Mouse (Mus musculus): ENCODE results near the gene Hoxd11.

Hoxd11 gene

DNA sequence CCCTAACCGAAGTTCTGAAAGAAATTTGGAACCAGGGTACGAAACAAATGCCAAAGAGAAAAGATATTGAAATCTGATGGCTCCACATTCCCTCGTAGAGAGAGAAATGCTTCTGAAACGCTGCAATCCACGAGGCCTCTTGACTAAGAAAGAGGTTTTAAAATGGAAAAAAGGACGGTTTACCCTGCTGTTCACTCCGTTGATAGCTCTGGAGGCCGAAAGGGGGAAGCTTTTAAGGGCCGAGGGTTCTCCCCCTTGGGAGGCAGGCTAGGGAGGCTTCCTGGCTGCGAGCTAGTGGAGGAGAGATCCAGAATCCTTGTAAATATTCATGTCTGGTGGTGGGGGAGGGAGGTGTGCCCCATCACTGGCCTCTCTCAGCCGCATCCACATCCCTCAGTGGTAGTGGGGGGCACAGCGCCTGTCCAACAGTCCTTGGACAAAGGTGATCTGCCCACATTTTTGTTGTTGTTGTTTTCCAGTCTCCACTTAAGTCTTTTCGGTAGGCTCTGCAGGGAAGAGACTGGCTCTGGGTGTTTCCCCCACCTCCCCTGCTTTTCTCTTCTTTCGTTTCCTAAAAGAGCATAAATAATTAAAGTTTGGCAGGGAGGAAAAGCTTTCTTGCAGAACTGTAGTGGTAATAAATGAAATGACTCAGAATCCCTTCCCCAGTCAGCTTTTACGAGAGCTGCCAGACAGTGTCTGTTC is at the start of gene Hoxd11:
Gene Hoxd11 (plus strand): TSS at position 667 of the 705 bp plus-strand sequence.
- in situ Hi-C loops (cut with MboI; ENCODE audit: low sequenced_read_pairs), result loop anchor here (25.0 kb wide), 1 partner anchor 633 kb away; no protein-coding TSS in a partner anchor

DNA sequence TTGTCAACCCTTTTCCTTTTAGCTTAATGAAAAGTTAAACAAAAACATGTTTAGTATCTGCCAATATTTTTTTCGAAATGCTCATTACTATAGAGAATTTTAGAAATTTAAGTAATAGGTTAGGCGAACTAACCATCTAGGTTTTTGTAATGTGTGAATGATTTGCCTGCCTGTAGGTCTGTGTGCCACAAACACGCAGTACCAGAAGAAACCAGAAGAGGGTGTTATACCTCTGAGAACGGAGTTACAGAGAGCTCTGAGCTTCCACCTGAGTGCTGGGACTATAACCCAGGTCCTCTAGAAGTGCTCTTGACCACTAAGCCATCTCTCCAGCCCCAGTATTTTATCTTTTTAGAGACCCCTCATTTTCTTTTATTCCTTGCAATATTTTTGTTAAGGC is 43.9 kb upstream of the Hoxd11 start:
- in situ Hi-C loops (cut with MboI; ENCODE audit: low sequenced_read_pairs), result no loop called here

GRCm38 (mm10) chr2:74642431-74642830 is 36.9 kb upstream of the Hoxd11 start:
- in situ Hi-C loops (cut with MboI; ENCODE audit: low sequenced_read_pairs), result no loop called here

DNA sequence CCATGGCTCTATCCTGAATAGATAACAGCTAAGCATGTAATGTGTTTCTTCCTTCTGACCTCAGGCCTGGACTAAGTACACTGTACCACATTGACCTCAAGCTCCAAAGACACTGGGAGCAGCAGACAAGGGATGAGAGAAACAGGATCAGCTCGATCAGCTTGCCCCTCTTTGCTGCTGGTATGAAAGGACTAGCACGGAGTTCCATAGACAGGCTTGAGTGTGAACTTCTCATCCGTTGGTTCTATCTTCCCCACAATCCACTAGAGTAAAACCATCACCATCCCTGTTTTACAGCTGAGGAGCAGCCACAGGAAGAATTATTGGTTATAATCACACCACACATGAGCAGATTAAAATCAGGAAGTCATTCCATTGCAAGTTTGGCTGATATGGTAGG is 33.7 kb upstream of the Hoxd11 start:
- in situ Hi-C loops (cut with MboI; ENCODE audit: low sequenced_read_pairs), result no loop called here

DNA sequence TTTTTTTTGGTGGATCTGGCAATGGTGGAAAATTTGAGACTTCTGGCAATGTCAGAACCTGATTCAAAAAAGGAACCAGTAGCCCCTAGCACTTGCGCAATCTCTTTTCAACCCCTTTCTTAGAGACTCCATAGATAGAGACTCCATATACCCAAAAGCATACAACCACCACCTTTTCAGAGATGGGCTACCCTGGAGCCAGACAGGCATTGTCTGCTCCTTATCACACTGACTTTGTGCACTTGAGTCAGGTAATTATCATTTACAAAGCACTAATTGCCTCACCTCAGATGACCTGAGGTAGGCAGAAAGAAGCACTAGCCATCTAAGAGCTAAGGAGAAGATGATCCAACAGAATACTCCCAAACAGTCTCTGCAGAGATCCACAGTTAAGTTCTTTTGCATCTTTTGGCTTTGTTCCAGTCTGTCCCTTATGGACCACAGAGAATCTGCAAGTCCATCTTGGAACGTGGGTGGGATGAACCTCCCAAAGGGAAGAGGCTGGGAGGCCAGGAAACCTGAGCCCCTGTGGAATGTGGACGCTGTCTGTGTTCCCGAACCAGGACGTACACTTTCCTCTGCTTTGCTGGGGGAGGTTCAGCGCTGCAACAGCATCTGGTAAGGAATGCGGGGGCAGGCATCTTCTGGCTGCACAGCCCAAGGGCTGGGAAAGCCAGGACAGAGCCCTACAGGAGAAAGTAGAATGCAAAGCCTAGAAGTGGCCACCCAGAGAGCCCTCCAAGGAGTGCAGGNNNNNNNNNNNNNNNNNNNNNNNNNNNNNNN is 32.1 kb upstream of the Hoxd11 start:
- in situ Hi-C loops (cut with MboI; ENCODE audit: low sequenced_read_pairs), result no loop called here

DNA sequence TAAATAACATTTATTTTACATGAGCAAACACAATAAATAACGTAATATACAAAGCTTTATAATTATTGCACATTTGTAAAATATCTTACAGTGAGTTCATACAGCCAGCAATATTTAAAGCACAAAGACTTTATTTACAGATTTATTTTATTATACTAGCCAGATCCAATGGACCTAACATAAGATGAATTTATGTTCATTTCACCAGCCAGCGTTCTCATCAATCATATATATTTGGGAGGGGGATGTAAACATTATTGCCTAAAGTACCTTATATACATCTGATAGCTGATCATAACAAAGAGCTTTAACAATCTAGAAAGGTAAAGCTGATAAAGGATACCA is 26.4 kb upstream of the Hoxd11 start:
- in situ Hi-C loops (cut with MboI; ENCODE audit: low sequenced_read_pairs), result loop anchor here (25.0 kb wide), 1 partner anchor 591 kb away; no protein-coding TSS in a partner anchor

- in situ Hi-C loops (cut with MboI; ENCODE audit: low sequenced_read_pairs), result loop anchor here (25.0 kb wide), 1 partner anchor 592 kb away; no protein-coding TSS in a partner anchor
These were observed 25.4 kb upstream of the Hoxd11 start for GRCm38 (mm10) chr2:74653781-74654535.

- in situ Hi-C loops (cut with MboI; ENCODE audit: low sequenced_read_pairs), result loop anchor here (25.0 kb wide), 1 partner anchor 593 kb away; no protein-coding TSS in a partner anchor
These were observed 24.5 kb upstream of the Hoxd11 start for GRCm38 (mm10) chr2:74654743-74655419.

GRCm38 (mm10) chr2:74655420-74655781 is 24.0 kb upstream of the Hoxd11 start:
- in situ Hi-C loops (cut with MboI; ENCODE audit: low sequenced_read_pairs), result loop anchor here (25.0 kb wide), 1 partner anchor 593 kb away; no protein-coding TSS in a partner anchor

GRCm38 (mm10) chr2:74655821-74656631 is 23.3 kb upstream of the Hoxd11 start:
- in situ Hi-C loops (cut with MboI; ENCODE audit: low sequenced_read_pairs), result loop anchor here (25.0 kb wide), 1 partner anchor 594 kb away; no protein-coding TSS in a partner anchor

GRCm38 (mm10) chr2:74656632-74657021 is 22.7 kb upstream of the Hoxd11 start:
- in situ Hi-C loops (cut with MboI; ENCODE audit: low sequenced_read_pairs), result loop anchor here (25.0 kb wide), 1 partner anchor 594 kb away; no protein-coding TSS in a partner anchor

DNA sequence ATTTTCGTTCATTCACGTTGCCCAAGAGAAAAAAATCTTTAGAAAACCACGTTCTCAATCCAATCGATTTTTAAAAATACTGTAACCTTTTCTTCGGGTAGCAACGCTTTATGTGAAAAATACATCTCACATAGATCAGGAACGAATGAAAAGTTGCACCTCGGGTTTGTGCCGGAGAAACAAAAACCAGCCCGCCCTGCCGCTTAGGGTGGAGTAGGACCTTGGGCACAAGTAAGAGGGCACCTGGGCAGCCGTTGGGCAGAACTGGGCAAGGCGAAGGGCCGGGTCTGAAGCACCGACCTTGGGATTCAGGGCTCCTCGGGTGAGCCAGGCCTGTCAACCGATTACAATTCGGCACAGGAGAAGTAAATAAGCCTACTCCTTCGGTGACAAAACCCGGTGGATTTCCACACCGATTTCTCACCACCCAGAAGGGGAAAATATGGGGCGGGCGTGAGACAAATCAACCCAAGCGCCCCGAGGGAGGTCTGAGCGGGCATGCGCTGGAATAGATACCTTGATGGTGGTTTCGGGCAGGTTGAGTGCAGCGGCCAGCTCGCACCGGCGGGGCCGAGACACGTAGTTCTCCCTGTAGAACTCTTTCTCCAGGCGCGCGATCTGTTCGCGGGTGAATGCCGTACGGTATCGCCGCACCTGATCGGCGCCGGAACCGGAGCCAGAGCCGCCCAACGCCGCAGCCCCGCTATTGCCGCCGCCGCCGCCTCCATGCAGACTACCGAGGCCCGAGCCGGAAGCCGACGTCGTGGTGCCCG is 21.9 kb upstream of the Hoxd11 start:
- in situ Hi-C loops (cut with MboI; ENCODE audit: low sequenced_read_pairs), result loop anchor here (25.0 kb wide), 1 partner anchor 595 kb away; no protein-coding TSS in a partner anchor

DNA sequence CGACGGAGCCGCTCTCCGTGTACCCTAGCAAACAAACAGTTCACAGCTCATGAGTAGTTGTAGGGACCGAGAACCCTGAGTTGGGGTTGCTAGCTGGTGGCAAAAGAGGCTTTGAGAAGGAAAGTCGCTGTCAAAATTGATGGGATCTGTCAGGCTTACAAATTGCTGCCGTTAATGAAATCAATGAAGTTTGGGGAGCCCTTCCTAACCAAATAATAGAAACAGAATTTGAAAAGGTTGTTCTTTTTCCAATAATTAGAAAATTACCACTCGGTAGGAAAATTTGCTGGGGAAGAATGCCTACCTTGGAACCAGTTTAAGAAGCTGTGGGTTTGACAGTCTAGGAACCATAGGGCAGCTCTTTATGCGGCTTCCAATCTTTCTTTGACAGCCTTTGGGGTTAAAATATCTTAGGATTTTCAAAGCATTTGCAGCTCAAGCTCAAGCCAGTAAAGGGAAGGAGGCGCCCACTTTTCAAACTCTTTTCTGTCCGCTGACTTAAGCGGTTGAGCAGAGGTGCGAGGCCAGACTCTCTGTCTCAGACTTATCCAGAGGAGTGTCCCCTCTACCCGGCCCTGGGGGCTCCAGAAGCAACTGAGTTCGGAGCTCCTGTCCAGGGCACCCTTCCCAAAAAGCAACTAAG is 21.2 kb upstream of the Hoxd11 start:
- in situ Hi-C loops (cut with MboI; ENCODE audit: low sequenced_read_pairs), result loop anchor here (25.0 kb wide), 1 partner anchor 596 kb away; no protein-coding TSS in a partner anchor

DNA sequence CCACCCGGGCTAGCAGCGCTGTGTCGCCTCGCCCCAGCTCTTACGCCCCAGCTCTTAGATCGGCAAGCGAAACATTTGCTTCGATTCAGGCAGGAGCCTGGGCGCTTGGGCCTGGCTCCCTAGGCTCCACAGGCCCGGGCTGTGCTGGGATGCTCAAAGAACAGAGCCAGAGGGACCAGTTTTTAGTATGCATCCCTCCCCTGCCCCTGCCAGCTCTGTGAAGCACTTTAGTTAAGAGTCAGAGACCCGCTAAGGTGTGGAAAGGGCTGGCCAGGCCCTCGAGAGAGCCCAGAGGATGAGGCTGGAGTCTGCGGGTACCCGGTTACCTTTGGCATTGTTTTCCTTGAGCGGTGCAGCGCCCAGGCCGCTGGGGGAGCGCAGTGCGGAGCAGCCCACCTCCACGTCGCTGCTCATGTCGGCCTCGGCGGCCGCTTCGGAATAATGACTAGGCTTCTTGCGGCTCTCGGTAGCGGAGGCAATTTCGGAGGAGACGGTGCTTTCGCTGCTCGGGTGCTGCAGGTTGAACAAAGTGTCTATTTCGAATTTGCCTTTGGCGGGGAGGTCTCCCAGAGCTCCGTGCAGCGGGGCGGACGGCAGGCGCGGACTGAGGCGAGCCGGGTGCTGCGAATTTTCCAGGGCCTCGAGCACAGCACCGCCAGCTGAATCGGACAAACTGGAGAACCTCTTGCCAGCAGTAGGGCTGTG is 20.5 kb upstream of the Hoxd11 start:
- in situ Hi-C loops (cut with MboI; ENCODE audit: low sequenced_read_pairs), result loop anchor here (25.0 kb wide), 1 partner anchor 597 kb away; no protein-coding TSS in a partner anchor

- in situ Hi-C loops (cut with MboI; ENCODE audit: low sequenced_read_pairs), result loop anchor here (10.0 to 25.0 kb wide), 2 partner anchors 365 to 597 kb away; no protein-coding TSS in a partner anchor
These were observed 19.8 kb upstream of the Hoxd11 start, which contains the start of gene Evx2 for GRCm38 (mm10) chr2:74659507-74660005. Gene Evx2 (minus strand): TSS chr2:74659557.

GRCm38 (mm10) chr2:74660421-74661375 is 18.7 kb upstream of the Hoxd11 start:
- in situ Hi-C loops (cut with MboI; ENCODE audit: low sequenced_read_pairs), result loop anchor here (10.0 to 25.0 kb wide), 2 partner anchors 366 to 598 kb away; no protein-coding TSS in a partner anchor

Measured in CH12F3 (cell line).